Mouse (Mus musculus): Measurements from ENCODE around the gene Ifit3b.
A peak's percentile ranks its signal among the peaks of the same experiment; 100 is the strongest.
"Not testable (repeated sequence)": the region's sequence is repeated elsewhere in the genome, so short reads cannot be mapped to it uniquely, and the experiment has no call there.

Gene Ifit3b

GRCm38 (mm10) chr19:34607237-34608051 lies at the start of gene Ifit3b:
Gene Ifit3b, plus strand, starts transcription at chr19:34607970.
- peak in 1 of 2 experiments; percentile 33 for DNase-seq

DNA sequence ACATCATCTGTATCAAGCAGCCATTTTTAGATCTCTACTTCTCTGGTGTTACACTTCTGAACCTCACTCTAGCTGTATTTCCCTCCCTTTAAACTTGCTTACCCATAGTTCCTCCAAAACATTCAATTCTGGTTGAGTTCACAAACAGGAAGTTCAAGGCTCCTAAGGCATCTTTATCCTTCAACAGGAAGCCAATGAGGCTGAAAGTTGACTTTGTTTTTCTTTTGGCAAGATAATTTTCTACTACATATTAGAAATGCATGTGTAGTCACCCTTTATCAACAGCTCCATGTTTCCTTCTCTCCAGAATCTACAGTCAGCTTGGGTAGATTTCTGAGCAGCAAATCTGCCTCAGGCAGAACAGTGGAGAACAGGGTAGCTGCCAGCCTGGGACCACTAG lies 45.2 kb upstream of the Ifit3b start:
- no peak for DNase-seq

GRCm38 (mm10) chr19:34566178-34566784 lies 41.5 kb upstream of the Ifit3b start:
- DNase-seq: no peak

GRCm38 (mm10) chr19:34568988-34569895 lies 38.5 kb upstream of the Ifit3b start:
- DNase-seq: peak; percentile 27 to 42

DNA sequence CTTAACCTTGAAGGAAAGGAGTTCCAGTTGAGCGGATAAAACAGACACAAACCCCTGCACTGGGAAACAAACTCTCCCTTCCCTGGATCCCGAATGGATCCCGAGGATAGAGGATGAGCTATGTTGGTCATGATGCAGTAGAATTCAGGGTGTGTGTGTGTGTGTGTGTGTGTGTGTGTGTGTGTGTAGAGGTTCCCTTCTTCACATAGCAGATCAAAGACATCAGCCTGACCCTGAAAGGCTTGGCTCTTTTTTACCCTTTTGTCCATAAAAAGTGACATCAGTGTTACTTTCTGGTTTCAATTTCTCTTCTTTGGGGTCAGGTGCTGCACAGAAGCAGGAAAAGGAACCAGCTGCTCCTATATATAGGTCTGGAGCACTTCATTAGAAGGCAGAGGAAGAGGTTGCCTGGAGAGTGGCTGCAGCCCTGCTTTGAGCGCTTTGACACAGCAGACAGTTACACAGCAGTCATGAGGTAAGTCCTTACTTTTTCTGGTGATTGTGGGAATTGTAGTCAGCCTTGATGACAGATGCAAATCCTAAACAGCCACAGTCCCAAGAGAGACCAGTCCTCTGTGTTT lies 37.8 kb upstream of the Ifit3b start:
- no peak for DNase-seq

- no peak for DNase-seq
These were observed 36.7 kb upstream of the Ifit3b start for GRCm38 (mm10) chr19:34571080-34571479.

- DNase-seq: no peak
These were observed 34.1 kb upstream of the Ifit3b start for GRCm38 (mm10) chr19:34573650-34574049.

DNA sequence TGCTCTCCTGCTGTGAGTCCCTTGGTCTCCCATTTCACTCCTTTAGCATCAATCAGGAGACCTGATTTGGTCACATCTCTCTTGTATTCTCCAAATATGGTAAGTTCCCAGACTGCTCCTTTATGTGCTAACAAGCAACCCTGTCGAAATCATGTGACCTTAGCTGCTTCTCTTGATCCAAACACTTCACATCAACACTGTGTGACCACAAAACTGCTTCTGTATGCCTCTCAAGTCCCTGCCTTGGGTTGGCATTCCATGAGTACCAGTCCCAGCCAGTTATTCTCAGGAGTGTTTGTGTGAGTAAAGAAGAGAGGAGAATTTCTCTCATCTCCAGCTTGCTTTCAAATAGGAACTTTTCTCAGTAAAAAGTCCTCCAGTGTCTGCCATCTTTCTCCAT lies 30.6 kb upstream of the Ifit3b start:
- peak in 1 of 2 experiments; percentile 50 for DNase-seq

- not testable (repeated sequence) for DNase-seq
These were observed 25.1 kb upstream of the Ifit3b start for GRCm38 (mm10) chr19:34582696-34583095.

DNA sequence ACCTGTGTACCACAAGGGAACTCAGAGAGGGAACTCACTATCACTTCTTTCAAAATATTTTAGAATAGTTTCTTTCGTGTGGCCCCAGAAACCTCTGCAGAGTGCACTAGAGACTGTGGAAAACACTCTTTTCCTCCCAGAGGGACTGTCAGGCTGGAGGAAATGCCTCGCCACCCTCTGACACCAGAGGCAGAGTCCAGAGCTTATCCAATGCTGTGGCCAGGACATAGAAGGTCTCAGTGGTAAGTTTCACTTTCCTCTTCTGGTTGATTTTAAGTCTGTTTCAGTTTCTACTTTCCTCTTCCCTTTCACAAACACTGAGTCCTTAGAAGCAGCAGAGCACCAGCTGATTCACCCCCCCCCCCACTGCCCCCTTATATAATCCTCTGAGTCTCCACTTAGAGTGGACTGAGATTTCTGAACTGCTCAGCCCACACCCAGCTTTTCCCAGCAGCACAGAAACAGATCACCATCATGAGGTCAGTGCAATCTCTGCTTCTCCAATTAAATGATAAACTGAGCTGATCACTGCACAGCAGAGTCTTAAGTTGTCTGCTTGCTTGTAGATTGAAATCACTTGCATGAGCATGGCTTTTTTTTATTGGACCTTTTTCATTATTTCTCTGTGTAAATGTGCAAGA lies 24.5 kb upstream of the Ifit3b start, which contains the start of gene Ifit3:
TSS of gene Ifit3 (plus strand) at position 406 of the 641 bp plus-strand sequence.
- peak in 1 of 2 experiments; percentile 49 for DNase-seq

- DNase-seq: not testable (repeated sequence)
These were observed 21.9 kb upstream of the Ifit3b start for GRCm38 (mm10) chr19:34585740-34586458.

- peak in 1 of 2 experiments; percentile 30 for DNase-seq
These were observed 19.7 kb upstream of the Ifit3b start for GRCm38 (mm10) chr19:34587898-34588692.

DNA sequence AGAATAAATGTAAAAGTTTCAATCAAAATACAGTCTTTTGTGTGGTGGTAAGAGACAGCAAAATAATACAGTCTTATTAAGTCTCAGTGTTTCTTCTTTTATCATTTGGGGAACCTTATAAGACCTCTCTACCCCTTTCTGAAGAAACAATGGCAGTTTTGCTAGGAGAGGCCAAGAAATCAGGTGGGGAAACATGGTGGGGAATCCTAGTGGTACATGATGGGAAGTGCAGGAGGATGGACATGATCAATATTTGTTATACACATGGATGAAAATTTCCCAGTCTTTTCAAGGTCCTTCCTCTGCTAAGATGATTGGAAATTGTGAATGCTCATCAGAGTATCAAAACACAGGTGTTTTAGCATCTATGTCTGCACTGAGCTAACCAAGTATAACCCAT lies 18.8 kb upstream of the Ifit3b start:
- no peak for DNase-seq

DNA sequence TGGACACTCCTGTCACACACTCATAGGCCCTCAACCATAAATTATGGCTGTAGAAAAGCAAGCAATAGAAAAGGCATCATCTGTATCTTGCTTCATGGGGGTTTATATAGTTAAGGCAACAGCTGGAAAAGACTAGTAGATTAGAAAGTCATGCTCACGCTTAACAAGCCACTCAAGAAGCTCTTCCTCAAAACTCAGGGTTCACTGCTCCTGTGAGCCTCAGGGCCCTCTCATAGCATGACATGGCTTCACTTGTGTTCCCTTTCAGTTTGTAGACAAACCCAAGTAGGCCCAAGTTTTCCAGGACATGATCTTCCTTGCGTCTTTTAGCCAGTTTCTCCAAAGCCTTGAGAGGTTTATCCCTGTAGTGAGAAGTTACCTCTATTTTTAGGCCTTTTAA lies 14.3 kb upstream of the Ifit3b start:
- DNase-seq: no peak

DNA sequence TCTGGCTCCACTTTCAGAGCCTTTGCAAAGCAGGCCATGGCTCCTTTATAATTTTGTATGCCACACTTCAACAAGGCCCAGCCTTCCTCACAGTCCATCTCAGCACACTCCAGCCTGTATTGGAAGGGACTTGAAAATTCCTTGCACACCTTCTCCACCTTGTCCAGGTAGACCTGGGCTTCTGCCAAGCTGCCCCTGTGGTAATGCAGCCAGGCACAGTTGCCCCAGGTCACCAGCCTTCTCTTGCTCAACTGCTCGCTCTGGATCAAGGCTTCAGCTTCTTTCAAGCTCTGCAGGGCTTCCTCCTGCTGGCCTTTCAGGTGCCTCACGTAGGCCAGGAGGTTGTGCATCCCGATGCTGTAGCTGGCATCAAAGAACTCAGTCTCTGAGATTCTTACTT lies 13.2 kb upstream of the Ifit3b start:
- DNase-seq: peak in 1 of 2 experiments; percentile 55

DNA sequence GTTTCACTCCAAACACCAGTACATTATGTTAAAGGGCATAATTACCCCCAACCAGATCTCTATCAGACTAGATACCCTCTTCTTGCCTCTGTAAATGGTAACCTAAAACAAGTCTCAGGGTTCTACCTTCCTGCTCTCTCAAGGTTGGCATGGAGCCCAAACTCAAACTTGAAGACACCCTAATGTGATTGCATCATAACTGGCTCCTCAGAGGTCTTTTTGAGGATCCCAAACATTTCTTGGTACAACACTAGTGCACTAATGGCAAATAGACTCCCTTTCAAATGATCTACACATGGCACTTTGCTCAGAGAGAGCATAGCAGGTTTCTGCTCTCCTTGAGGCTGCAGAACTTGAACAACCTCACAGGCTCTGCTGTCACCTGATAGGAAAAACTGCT lies 11.0 kb upstream of the Ifit3b start:
- DNase-seq: no peak

GRCm38 (mm10) chr19:34598341-34598740 lies 9.4 kb upstream of the Ifit3b start:
- DNase-seq: peak in 1 of 2 experiments; percentile 43

DNA sequence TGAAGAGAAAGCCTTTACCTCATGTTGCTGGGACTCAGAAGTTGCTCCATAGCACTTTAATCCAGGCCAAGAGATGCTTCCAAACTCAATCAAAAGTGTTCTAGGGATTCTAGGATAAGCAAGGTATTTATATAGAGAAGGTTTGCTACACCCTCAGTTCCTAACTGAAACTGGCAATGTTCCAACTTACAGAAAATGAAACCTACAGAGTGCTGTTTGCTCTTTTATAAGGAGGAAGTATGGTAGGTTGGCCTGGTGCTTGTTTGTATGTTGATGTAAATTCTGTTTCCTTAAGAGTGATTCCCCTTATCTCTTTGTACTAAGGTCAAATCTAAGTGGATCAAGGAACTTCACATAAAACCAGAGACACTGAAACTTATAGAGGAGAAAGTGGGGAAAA lies 8.5 kb upstream of the Ifit3b start:
- not testable (repeated sequence) for DNase-seq

GRCm38 (mm10) chr19:34601888-34602287 lies 5.9 kb upstream of the Ifit3b start, which contains the start of gene Ifit1bl1:
Gene Ifit1bl1, minus strand, starts transcription at chr19:34601956.
- DNase-seq: not testable (repeated sequence)

- no peak for DNase-seq
These were observed 2.3 kb upstream of the Ifit3b start for GRCm38 (mm10) chr19:34605472-34605871.

Data from lung, postnatal 4 days (tissue).